Mouse (Mus musculus) stomach, embryonic 14.5 days (tissue): ENCODE results near the gene Ncoa3. TPM values are rescaled to one million over a fixed set of nuclear protein-coding genes. Genes with fewer than 3 reads are reported as not detected.
A peak's percentile ranks its signal among the peaks of the same experiment; 100 is the strongest.

ENCODE experiments used
- ATAC-seq: fragments of 200-750 bp; cut with Nextera tagmentation; 2 replicates; pipeline ENCODE4 v1.8.0; 2017; ENCODE audit warnings: low read depth, moderate TSS enrichment; ENCODE audit not compliant: insufficient number of reproducible peaks, insufficient read depth, low FRiP score
- H3K27ac ChIP-seq: fragments of 300-500 bp; sonication (generic); 2 replicates; pipeline ENCODE4 v1.5.1; 2014; ENCODE audit warnings: mild to moderate bottlenecking, low read length, moderate library complexity, mixed read lengths
- H3K27me3 ChIP-seq: fragments of 300-500 bp; sonication (generic); 2 replicates; pipeline ENCODE4 v1.6.1; 2014; ENCODE audit warnings: low read length, control low read depth, mixed read lengths; ENCODE audit not compliant: control insufficient read depth, insufficient read depth
- H3K36me3 ChIP-seq: fragments of 300-500 bp; sonication (generic); 2 replicates; pipeline ENCODE4 v1.6.1; 2014; ENCODE audit warnings: mild to moderate bottlenecking, control low read depth, low read length, moderate library complexity, mixed read lengths; ENCODE audit not compliant: control insufficient read depth, insufficient read depth
- H3K4me1 ChIP-seq: fragments of 300-500 bp; sonication (generic); 2 replicates; pipeline ENCODE4 v1.6.1; 2014; ENCODE audit warnings: low read length, control low read depth, mixed read lengths; ENCODE audit not compliant: control insufficient read depth, insufficient read depth
- H3K4me2 ChIP-seq: fragments of 300-500 bp; sonication (generic); replicated peaks from 2 replicates; pipeline ENCODE4 v1.6.1; 2014; ENCODE audit warnings: low read depth, low read length, control low read depth
- H3K4me3 ChIP-seq: fragments of 300-500 bp; sonication (generic); 2 replicates; pipeline ENCODE4 v1.5.1; 2014; ENCODE audit warnings: low read depth, low read length, control low read depth
- H3K9ac ChIP-seq: fragments of 300-500 bp; sonication (generic); replicated peaks from 2 replicates; pipeline ENCODE4 v1.6.1; 2014; ENCODE audit warnings: low read depth, mild to moderate bottlenecking, control low read depth, low read length, moderate library complexity, mixed read lengths
- H3K9me3 ChIP-seq: fragments of 300-500 bp; sonication (generic); 2 replicates; pipeline ENCODE4 v1.6.1; 2016; ENCODE audit warnings: low read depth, low read length, control low read depth; ENCODE audit not compliant: control insufficient read depth
- WGBS: fragments of 180-500 bp; shearing (Covaris S2); extraction: QIAGEN DNeasy Blood & Tissue Kit; methylation state at CpG from one replicate; pipeline ENCODE4 v1.1.7; 2014; 5-methylcytosine and 5-hydroxymethylcytosine counted together
- polyA plus RNA-seq: library from polyadenylated mRNA; unstranded; fragments of >200 nt; fragmentation: Nextera tagmentation; extraction: Ambion mirVana; gene quantifications from 2 replicates; pipeline ENCODE4 v1.2.1, GENCODE M21; 2014

Gene Ncoa3
- polyA plus RNA-seq, 1 experiment from 2014 or later = 25.7 TPM

DNA sequence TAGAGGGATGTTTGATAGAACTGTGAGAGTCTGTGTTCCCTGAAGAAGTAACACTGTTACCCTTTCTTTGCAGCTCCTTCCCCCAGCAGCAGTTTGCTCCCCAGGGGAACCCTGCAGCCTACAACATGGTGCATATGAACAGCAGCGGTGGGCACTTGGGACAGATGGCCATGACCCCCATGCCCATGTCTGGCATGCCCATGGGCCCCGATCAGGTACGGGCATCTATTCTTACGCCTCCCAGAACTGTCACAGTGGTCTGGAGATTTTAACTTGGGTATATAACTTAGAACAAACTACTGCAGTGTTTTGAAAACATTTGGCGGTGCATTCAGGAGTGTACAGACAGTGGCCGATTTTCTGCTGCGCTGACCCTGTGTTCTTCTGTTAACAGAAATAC is 77.3 kb downstream of the Ncoa3 start:
- Histone ChIP-seq H3K4me1 (no peaks in the 10 kb centered on the region), H3K36me3 (peaks cover 59% of the 10 kb centered on the region), H3K9ac (no peak overlapping the region), H3K27ac (no peak overlapping the region), H3K27me3 (no peaks in the 10 kb centered on the region), H3K4me3 (no peak overlapping the region), H3K4me2 (no peak overlapping the region), H3K9me3 (no peaks in the 10 kb centered on the region)
- 90% methylated on average over 7 of the region's 7 CpGs for whole genome bisulfite sequencing
- no peak for ATAC-seq

GRCm38 (mm10) chr2:166071481-166071880 is 79.0 kb downstream of the Ncoa3 start:
- Histone ChIP-seq H3K9ac (no peak overlapping the region), H3K27me3 (no peaks in the 10 kb centered on the region), H3K4me3 (no peak overlapping the region), H3K4me2 (no peak overlapping the region), H3K27ac (no peak overlapping the region), H3K4me1 (no peaks in the 10 kb centered on the region), H3K9me3 (no peaks in the 10 kb centered on the region), H3K36me3 (peaks cover 56% of the 10 kb centered on the region)
- WGBS = 83% methylated on average over 5 of the region's 5 CpGs
- no peak for ATAC-seq

DNA sequence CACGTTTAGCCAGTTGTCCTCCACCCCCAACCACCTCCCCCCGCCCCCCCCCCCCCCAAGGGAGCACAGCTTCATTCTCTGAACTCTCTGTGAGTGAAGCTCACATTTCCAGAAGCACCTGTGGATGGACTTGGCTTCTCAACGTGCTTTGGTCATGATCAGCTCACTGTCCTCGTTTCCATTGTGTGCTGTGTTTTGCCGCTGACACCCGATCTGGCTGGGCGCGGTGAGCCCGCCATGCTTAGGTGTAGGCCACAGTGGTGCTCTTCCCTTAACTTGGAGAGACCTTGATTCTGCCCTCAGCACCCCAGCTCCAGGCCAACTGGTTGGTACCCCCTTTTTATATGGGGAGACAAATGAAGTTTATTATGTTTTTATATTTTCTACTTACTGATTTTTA is 79.5 kb downstream of the Ncoa3 start:
- Histone ChIP-seq H3K4me2 (no peak overlapping the region), H3K9ac (no peak overlapping the region), H3K4me1 (no peaks in the 10 kb centered on the region), H3K4me3 (no peak overlapping the region), H3K27ac (no peak overlapping the region), H3K9me3 (no peaks in the 10 kb centered on the region), H3K36me3 (peaks cover 53% of the 10 kb centered on the region), H3K27me3 (no peaks in the 10 kb centered on the region)
- no peak for ATAC-seq
- 81% methylated on average over 9 of the region's 9 CpGs for WGBS

GRCm38 (mm10) chr2:166073082-166073481 is 80.6 kb downstream of the Ncoa3 start:
- 66% methylated on average over 10 of the region's 10 CpGs for WGBS
- Histone ChIP-seq H3K27ac (no peak overlapping the region), H3K36me3 (peaks cover 56% of the 10 kb centered on the region), H3K4me2 (no peak overlapping the region), H3K9me3 (no peaks in the 10 kb centered on the region), H3K4me1 (no peaks in the 10 kb centered on the region), H3K9ac (no peak overlapping the region), H3K4me3 (no peak overlapping the region), H3K27me3 (no peaks in the 10 kb centered on the region)
- ATAC-seq = no peak

- no peak overlapping the region; the same call in 1 of the 2 replicates for H3K27ac ChIP-seq
- WGBS = 62% methylated on average over 6 of the region's 6 CpGs
- peaks cover 50% of the 10 kb centered on the region for H3K36me3 ChIP-seq
- H3K9me3 ChIP-seq = no peaks in the 10 kb centered on the region
- H3K4me2 ChIP-seq = no peak overlapping the region
- no peak overlapping the region for H3K9ac ChIP-seq
- H3K4me1 ChIP-seq = no peaks in the 10 kb centered on the region
- no peak overlapping the region for H3K4me3 ChIP-seq
- ATAC-seq = no peak
- H3K27me3 ChIP-seq = no peaks in the 10 kb centered on the region
Observed at GRCm38 (mm10) chr2:166074322-166074721, 81.9 kb downstream of the Ncoa3 start.

GRCm38 (mm10) chr2:166077371-166077770 is 84.9 kb downstream of the Ncoa3 start:
- peaks cover 6% of the 10 kb centered on the region; the same call in 1 of the 2 replicates for H3K4me1 ChIP-seq
- no peak overlapping the region for H3K27ac ChIP-seq
- no peak for ATAC-seq
- H3K9me3 ChIP-seq = no peaks in the 10 kb centered on the region
- no peak overlapping the region for H3K4me3 ChIP-seq
- H3K4me2 ChIP-seq = no peak overlapping the region
- no peak overlapping the region for H3K9ac ChIP-seq
- H3K36me3 ChIP-seq = peaks cover 34% of the 10 kb centered on the region
- H3K27me3 ChIP-seq = no peaks in the 10 kb centered on the region
- WGBS = 91% methylated on average over 9 of the region's 9 CpGs

- H3K9me3 ChIP-seq = no peaks in the 10 kb centered on the region
- H3K4me2 ChIP-seq = no peak overlapping the region
- no peak overlapping the region for H3K4me3 ChIP-seq
- H3K27me3 ChIP-seq = no peaks in the 10 kb centered on the region
- H3K36me3 ChIP-seq = peaks cover 26% of the 10 kb centered on the region
- 86% methylated on average over 14 of the region's 14 CpGs for WGBS
- no peak overlapping the region for H3K9ac ChIP-seq
- H3K27ac ChIP-seq = peak overlapping the region; percentile 13; the same call in 1 of the 2 replicates
- peaks cover 11% of the 10 kb centered on the region; the same call in 1 of the 2 replicates for H3K4me1 ChIP-seq
- no peak for ATAC-seq
Observed at GRCm38 (mm10) chr2:166079231-166079630, 86.8 kb downstream of the Ncoa3 start.

DNA sequence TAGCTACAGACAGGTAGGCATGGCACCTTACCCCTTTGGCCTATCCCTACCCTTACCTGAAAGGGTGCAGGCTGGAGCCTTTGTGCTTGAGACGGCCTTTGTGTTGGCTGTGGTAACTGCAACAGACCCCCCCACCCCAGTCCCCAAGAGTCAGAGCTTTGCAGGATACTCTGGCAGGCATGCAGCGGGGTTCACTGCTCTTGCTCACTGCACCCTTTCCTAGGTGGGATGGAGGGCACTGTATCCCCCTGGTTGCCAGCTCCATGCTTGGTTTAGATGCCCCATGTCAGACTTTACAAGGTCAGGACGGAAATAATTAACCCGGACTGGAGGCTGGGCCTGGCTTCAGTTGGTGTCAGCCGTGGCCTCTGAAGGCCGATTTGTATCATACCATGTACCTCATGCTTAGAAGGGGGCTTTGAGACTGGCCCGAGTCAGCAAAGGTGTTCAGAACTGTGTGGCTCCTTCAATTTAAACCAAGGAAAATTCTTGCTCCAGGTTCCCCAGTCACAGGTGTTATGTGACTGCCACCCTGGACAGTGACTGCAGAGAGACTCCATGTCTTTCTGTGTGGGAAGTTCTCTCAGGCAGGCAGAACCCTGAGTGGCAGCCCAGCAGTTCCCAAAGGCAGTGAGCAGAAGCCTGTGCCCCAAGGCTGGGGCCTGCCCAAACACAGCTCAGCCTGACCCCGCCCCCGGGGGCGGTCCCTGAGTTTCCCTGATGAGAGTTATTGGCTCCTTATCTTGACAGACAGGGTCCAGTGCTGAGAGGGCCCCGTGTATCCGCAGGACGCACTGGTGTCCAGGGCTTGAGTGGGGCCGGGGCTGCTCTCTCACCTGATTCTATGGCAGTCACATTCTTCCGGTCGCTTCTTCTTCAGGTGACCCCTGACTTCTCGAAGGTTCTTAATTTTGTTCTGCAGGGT is 87.8 kb downstream of the Ncoa3 start:
- whole genome bisulfite sequencing = 51% methylated on average over 17 of the region's 17 CpGs
- H3K27ac ChIP-seq = peak overlapping the region; percentile 13; the same call in 1 of the 2 replicates
- H3K27me3 ChIP-seq = no peaks in the 10 kb centered on the region
- H3K9me3 ChIP-seq = no peaks in the 10 kb centered on the region
- H3K4me2 ChIP-seq = no peak overlapping the region
- peaks cover 11% of the 10 kb centered on the region; the same call in 1 of the 2 replicates for H3K4me1 ChIP-seq
- ATAC-seq = peak; percentile 78
- H3K4me3 ChIP-seq = no peak overlapping the region
- H3K9ac ChIP-seq = no peak overlapping the region
- H3K36me3 ChIP-seq = peaks cover 25% of the 10 kb centered on the region
